Mouse (Mus musculus) embryonic fibroblast, embryonic 13.5 days (primary cell): Measurements from ENCODE around the gene Ptpre.

ENCODE experiments used
- CTCF ChIP-seq: IDR thresholded peaks from 2 replicates; pipeline ENCODE4 v1.5.1; 2011; ENCODE audit warnings: mild to moderate bottlenecking, control low read depth, low read length, moderate library complexity, borderline replicate concordance; ENCODE audit not compliant: insufficient read depth
- POLR2A ChIP-seq: IDR thresholded peaks from 2 replicates; pipeline ENCODE4 v1.6.1; 2011; ENCODE audit warnings: low read depth, mild to moderate bottlenecking, control low read depth, low read length, moderate library complexity

DNA sequence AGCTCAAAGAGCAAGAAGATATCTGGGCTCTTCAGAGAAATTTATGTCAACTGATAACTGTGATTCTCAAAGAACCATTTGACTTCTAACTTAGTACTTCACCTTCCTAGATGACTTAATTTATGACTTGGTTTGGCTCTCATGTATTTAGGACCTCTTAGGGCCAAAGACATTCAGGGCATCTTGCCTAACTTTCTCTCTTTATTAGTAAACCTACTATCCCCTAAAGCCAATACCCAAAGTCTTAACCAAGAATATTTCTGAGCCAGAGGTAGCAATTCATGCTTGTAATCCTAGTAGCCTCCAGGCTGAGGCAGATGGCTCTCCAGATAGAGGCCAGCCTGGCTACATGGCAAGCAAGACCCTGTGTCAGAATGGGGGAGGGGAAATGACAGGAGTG lies 123.0 kb downstream of the Ptpre start:
- no peak for TF ChIP-seq POLR2A
- TF ChIP-seq CTCF, result no peak
